Mouse (Mus musculus): ENCODE data around the gene Susd5. TPM values are rescaled to one million over a fixed set of nuclear protein-coding genes. Genes with fewer than 3 reads are reported as not detected.

Susd5 gene
- polyA plus RNA-seq (2015; fragmentation: Nextera tagmentation; extraction: Ambion mirVana), result 0.62 and 0.69 TPM in 2 replicates

- peaks cover 22% of the 10 kb centered on the region for H3K27me3 ChIP-seq (replicated peaks; ENCODE audit: control insufficient read depth, insufficient read depth, low read length)
- H3K9me3 ChIP-seq (ENCODE audit: control insufficient read depth, low read length), result no peaks in the 10 kb centered on the region
- peak within 1 kb of the TSS; percentile 78 for H3K4me2 ChIP-seq (ENCODE audit: low read depth, low read length)
- H3K9ac ChIP-seq (ENCODE audit: low read depth, low read length), result peak within 1 kb of the TSS; percentile 56
- no peaks in the 10 kb centered on the region for H3K36me3 ChIP-seq (ENCODE audit: control insufficient read depth, insufficient read depth, low read length)
- no peak within 1 kb of the TSS for H3K27ac ChIP-seq (ENCODE audit: low read length)
- H3K4me1 ChIP-seq (ENCODE audit: control insufficient read depth, insufficient read depth, low read length), result peaks cover 8% of the 10 kb centered on the region
- WGBS, result 1% methylated on average over 60 of the region's 60 CpGs
- H3K4me3 ChIP-seq (ENCODE audit: low read length), result peak within 1 kb of the TSS; percentile 51
- ATAC-seq, result peak; percentile 33; the same call in 1 of the 2 replicates
Measured at GRCm38 (mm10) chr9:114057090-114057796, at the start of gene Susd5. Susd5 (plus strand) TSS chr9:114057140.

- H3K27ac ChIP-seq (ENCODE audit: low read length), result no peak overlapping the region
- H3K4me1 ChIP-seq (ENCODE audit: control insufficient read depth, insufficient read depth, low read length), result no peaks in the 10 kb centered on the region
- no peak overlapping the region for H3K9ac ChIP-seq (ENCODE audit: low read depth, low read length)
- H3K4me3 ChIP-seq (ENCODE audit: low read length), result no peak overlapping the region
- 91% methylated on average over 9 of the region's 9 CpGs for WGBS
- ATAC-seq, result no peak
- H3K36me3 ChIP-seq (ENCODE audit: control insufficient read depth, insufficient read depth, low read length), result no peaks in the 10 kb centered on the region
- H3K27me3 ChIP-seq (replicated peaks; ENCODE audit: control insufficient read depth, insufficient read depth, low read length), result no peaks in the 10 kb centered on the region
- H3K9me3 ChIP-seq (ENCODE audit: control insufficient read depth, low read length), result no peaks in the 10 kb centered on the region
- no peak overlapping the region for H3K4me2 ChIP-seq (ENCODE audit: low read depth, low read length)
Measured at GRCm38 (mm10) chr9:114007850-114008350, 49.0 kb upstream of the Susd5 start.

- Histone ChIP-seq H3K4me2 (ENCODE audit: low read depth, low read length) (no peak overlapping the region), H3K27me3 (replicated peaks; ENCODE audit: control insufficient read depth, insufficient read depth, low read length) (no peaks in the 10 kb centered on the region), H3K4me1 (ENCODE audit: control insufficient read depth, insufficient read depth, low read length) (no peaks in the 10 kb centered on the region), H3K36me3 (ENCODE audit: control insufficient read depth, insufficient read depth, low read length) (no peaks in the 10 kb centered on the region), H3K9me3 (ENCODE audit: control insufficient read depth, low read length) (no peaks in the 10 kb centered on the region), H3K9ac (ENCODE audit: low read depth, low read length) (no peak overlapping the region), H3K4me3 (ENCODE audit: low read length) (no peak overlapping the region), H3K27ac (ENCODE audit: low read length) (no peak overlapping the region)
- WGBS, result 54% methylated on average over 5 of the region's 5 CpGs
- no peak for ATAC-seq
Measured at GRCm38 (mm10) chr9:114009526-114009925, 47.4 kb upstream of the Susd5 start.

DNA sequence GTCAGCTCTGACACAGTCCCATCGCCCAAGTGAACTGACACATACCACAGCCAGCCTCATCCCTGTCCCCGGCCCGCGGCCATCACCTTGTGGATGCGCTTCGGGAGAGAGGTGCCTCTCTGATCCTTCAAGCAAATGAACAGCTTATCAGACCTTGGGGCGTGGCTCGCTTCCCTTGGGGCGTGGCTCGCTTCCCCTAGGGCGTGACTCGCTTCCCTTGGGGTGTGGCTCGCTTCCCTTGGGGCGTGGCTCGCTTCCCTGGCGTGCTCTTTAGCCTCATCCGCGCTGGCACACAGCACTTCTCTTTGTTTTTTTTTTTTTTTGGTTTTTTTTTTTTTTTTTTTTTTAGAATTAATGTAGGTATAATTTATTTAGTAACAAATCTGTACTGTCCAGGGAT, 45.7 kb upstream of the Susd5 start:
- ATAC-seq, result no peak
- no peak overlapping the region for H3K4me2 ChIP-seq (ENCODE audit: low read depth, low read length)
- no peaks in the 10 kb centered on the region for H3K27me3 ChIP-seq (replicated peaks; ENCODE audit: control insufficient read depth, insufficient read depth, low read length)
- no peaks in the 10 kb centered on the region for H3K36me3 ChIP-seq (ENCODE audit: control insufficient read depth, insufficient read depth, low read length)
- no peak overlapping the region for H3K4me3 ChIP-seq (ENCODE audit: low read length)
- no peak overlapping the region for H3K9ac ChIP-seq (ENCODE audit: low read depth, low read length)
- no peaks in the 10 kb centered on the region for H3K9me3 ChIP-seq (ENCODE audit: control insufficient read depth, low read length)
- H3K4me1 ChIP-seq (ENCODE audit: control insufficient read depth, insufficient read depth, low read length), result no peaks in the 10 kb centered on the region
- no peak overlapping the region for H3K27ac ChIP-seq (ENCODE audit: low read length)
- WGBS, result 72% methylated on average over 18 of the region's 18 CpGs

DNA sequence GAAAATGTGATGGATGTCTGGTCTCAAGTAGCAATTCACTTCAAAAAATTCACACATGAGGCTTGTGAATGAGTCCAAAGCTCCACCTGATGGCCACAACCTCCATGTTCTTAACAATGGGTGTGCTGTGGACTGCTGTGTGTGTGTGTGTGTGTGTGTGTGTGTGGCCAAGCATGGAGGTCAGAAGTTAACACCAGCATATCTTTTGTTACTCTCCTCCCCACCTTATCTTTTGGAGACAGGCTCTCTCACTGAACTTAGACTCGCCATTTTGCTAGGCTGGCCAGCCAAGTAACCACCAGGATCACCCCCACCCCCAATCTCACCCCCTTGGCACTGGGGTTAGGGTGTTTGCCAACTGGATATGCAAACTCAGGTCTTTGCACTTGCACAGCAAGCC, 42.9 kb upstream of the Susd5 start:
- Histone ChIP-seq H3K27me3 (replicated peaks; ENCODE audit: control insufficient read depth, insufficient read depth, low read length) (no peaks in the 10 kb centered on the region), H3K36me3 (ENCODE audit: control insufficient read depth, insufficient read depth, low read length) (no peaks in the 10 kb centered on the region), H3K9ac (ENCODE audit: low read depth, low read length) (no peak overlapping the region), H3K4me2 (ENCODE audit: low read depth, low read length) (no peak overlapping the region), H3K4me1 (ENCODE audit: control insufficient read depth, insufficient read depth, low read length) (no peaks in the 10 kb centered on the region), H3K27ac (ENCODE audit: low read length) (no peak overlapping the region), H3K4me3 (ENCODE audit: low read length) (no peak overlapping the region), H3K9me3 (ENCODE audit: control insufficient read depth, low read length) (no peaks in the 10 kb centered on the region)
- no peak for ATAC-seq
- 82% methylated on average over 1 of the region's 1 CpGs for WGBS

- no peak for ATAC-seq
- WGBS, result 84% methylated on average over 4 of the region's 4 CpGs
- Histone ChIP-seq H3K9ac (ENCODE audit: low read depth, low read length) (no peak overlapping the region), H3K4me3 (ENCODE audit: low read length) (no peak overlapping the region), H3K27me3 (replicated peaks; ENCODE audit: control insufficient read depth, insufficient read depth, low read length) (no peaks in the 10 kb centered on the region), H3K4me1 (ENCODE audit: control insufficient read depth, insufficient read depth, low read length) (no peaks in the 10 kb centered on the region), H3K36me3 (ENCODE audit: control insufficient read depth, insufficient read depth, low read length) (no peaks in the 10 kb centered on the region), H3K4me2 (ENCODE audit: low read depth, low read length) (no peak overlapping the region), H3K27ac (ENCODE audit: low read length) (no peak overlapping the region), H3K9me3 (ENCODE audit: control insufficient read depth, low read length) (no peaks in the 10 kb centered on the region)
Measured at GRCm38 (mm10) chr9:114015724-114016123, 41.2 kb upstream of the Susd5 start.

GRCm38 (mm10) chr9:114016402-114016801, 40.5 kb upstream of the Susd5 start:
- no peaks in the 10 kb centered on the region for H3K9me3 ChIP-seq (ENCODE audit: control insufficient read depth, low read length)
- 71% methylated on average over 4 of the region's 4 CpGs for WGBS
- no peak overlapping the region for H3K4me2 ChIP-seq (ENCODE audit: low read depth, low read length)
- no peak for ATAC-seq
- H3K9ac ChIP-seq (ENCODE audit: low read depth, low read length), result no peak overlapping the region
- H3K27ac ChIP-seq (ENCODE audit: low read length), result no peak overlapping the region
- no peaks in the 10 kb centered on the region for H3K27me3 ChIP-seq (replicated peaks; ENCODE audit: control insufficient read depth, insufficient read depth, low read length)
- H3K36me3 ChIP-seq (ENCODE audit: control insufficient read depth, insufficient read depth, low read length), result no peaks in the 10 kb centered on the region
- H3K4me3 ChIP-seq (ENCODE audit: low read length), result no peak overlapping the region
- H3K4me1 ChIP-seq (ENCODE audit: control insufficient read depth, insufficient read depth, low read length), result no peaks in the 10 kb centered on the region

- no peak for ATAC-seq
- no peak overlapping the region for H3K4me2 ChIP-seq (ENCODE audit: low read depth, low read length)
- H3K4me3 ChIP-seq (ENCODE audit: low read length), result no peak overlapping the region
- H3K4me1 ChIP-seq (ENCODE audit: control insufficient read depth, insufficient read depth, low read length), result no peaks in the 10 kb centered on the region
- 88% methylated on average over 7 of the region's 7 CpGs for WGBS
- H3K27ac ChIP-seq (ENCODE audit: low read length), result no peak overlapping the region
- H3K36me3 ChIP-seq (ENCODE audit: control insufficient read depth, insufficient read depth, low read length), result no peaks in the 10 kb centered on the region
- H3K9ac ChIP-seq (ENCODE audit: low read depth, low read length), result no peak overlapping the region
- H3K9me3 ChIP-seq (ENCODE audit: control insufficient read depth, low read length), result no peaks in the 10 kb centered on the region
- H3K27me3 ChIP-seq (replicated peaks; ENCODE audit: control insufficient read depth, insufficient read depth, low read length), result no peaks in the 10 kb centered on the region
Measured at GRCm38 (mm10) chr9:114019012-114019762, 37.8 kb upstream of the Susd5 start.

- H3K4me3 ChIP-seq (ENCODE audit: low read length), result no peak overlapping the region
- no peak for ATAC-seq
- 29% methylated on average over 4 of the region's 4 CpGs for WGBS
Measured at GRCm38 (mm10) chr9:114022141-114022540, 34.8 kb upstream of the Susd5 start.

More at GRCm38 (mm10) chr9:114022141-114022540, 34.8 kb upstream of the Susd5 start:
- no peak overlapping the region for H3K27ac ChIP-seq (ENCODE audit: low read length)
- H3K4me2 ChIP-seq (ENCODE audit: low read depth, low read length), result no peak overlapping the region
- no peak overlapping the region for H3K9ac ChIP-seq (ENCODE audit: low read depth, low read length)
- no peaks in the 10 kb centered on the region for H3K36me3 ChIP-seq (ENCODE audit: control insufficient read depth, insufficient read depth, low read length)
- H3K9me3 ChIP-seq (ENCODE audit: control insufficient read depth, low read length), result no peaks in the 10 kb centered on the region
- peaks cover 4% of the 10 kb centered on the region; the same call in 1 of the 2 replicates for H3K4me1 ChIP-seq (ENCODE audit: control insufficient read depth, insufficient read depth, low read length)
- H3K27me3 ChIP-seq (replicated peaks; ENCODE audit: control insufficient read depth, insufficient read depth, low read length), result no peaks in the 10 kb centered on the region

Data from intestine, embryonic 16.5 days (tissue).